Mouse (Mus musculus): ENCODE results near the gene Pebp1.

GRCm38 (mm10) chr5:117302899-117303298 lies 15.5 kb upstream of the Pebp1 start:
- TF ChIP-seq POLR2A (IDR thresholded peaks at IDR 0.05; ENCODE audit: insufficient read length, low read depth) (no peak), POLR2AphosphoS2 (IDR thresholded peaks at IDR 0.05; ENCODE audit: insufficient read length, low read depth) (no peak), MYOD1 (IDR thresholded peaks at IDR 0.05; ENCODE audit: control insufficient read depth in 1 of 3, insufficient read length in 2 of 3, low read depth in 2 of 3) (no peak)

Measured in myocyte (in vitro differentiated cells).